Mouse (Mus musculus): ENCODE measurements at regions not wholly inside any gene's neighbourhood (a gene's known extent, or its start where the extent isn't known, plus 50 kb on each side); places are given as distances from the start of the nearest gene placed in this dataset.

DNA sequence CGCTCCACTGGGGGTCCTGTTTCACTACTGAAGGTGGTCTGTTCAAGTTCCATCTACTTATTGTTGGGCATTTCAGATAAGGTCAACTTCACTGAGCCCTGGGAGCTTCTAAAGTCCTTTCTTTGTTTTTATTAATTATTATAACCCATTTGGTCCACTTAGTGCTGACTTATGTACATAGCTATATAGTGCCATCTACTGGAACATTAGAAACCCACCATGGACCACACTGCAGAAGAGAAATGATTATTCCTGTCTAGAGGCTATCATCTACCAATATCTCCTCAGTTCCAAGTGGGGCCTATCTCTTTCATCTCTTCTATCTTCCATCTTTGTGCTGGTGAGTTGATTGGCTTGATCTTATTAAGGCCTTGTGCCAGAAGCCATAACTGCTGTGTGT, 294.8 kb downstream of the Gm9008 start:
- CTCF ChIA-PET = interaction anchor here in 1 of 4 experiments (0.6 kb wide), 1 partner anchor 394 kb away, joined by 5 read pairs; no protein-coding TSS in a partner anchor

More for the DNA sequence above, 294.8 kb downstream of the Gm9008 start:
- POLR2A ChIA-PET = no interaction called here

All from embryonic stem cell, embryonic (primary cell).